Comparison of ENCODE assay signal across 27 mouse cellular contexts in the genomic region with DNA sequence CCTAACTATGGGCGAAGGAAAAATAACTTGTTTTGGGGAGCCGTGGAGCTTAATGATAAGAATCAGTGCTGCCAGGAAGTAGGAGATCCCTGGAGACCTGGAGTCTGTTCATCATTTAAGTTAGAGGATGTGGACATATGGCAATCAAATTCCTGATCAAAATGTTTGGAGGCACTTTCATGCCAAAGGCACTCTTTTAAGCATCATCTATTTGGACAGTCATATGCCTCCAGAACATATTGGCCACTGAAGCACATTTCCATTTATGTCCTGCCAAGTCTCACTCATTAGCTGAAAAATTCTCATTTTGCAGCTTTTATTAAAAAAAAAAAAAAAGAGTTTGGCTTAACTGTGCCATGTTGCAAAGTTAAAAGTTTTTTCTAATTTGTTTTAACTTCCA.
"Had no signal": no experiment of that assay in that cellular context is flagged by ENCODE, and none has a peak within 500 bp of the region (broad histone marks: within the 10 kb centered on the region; RNA-seq: fewer than 3 reads in every experiment).

No protein-coding gene starts in this region.

- ATAC-seq: hindbrain, embryonic 16.5 days; inflammation-experienced regulatory T-cells, adult 6 months; intestine, embryonic 15.5 days; intestine, postnatal 0 days had no signal

- H3K9ac ChIP-seq: heart, embryonic 12.5 days; hindbrain, embryonic 12.5 days; hindbrain, embryonic 14.5 days; intestine, embryonic 15.5 days; limb, embryonic 13.5 days; liver, embryonic 13.5 days; liver, embryonic 15.5 days had no signal

- H3K27ac ChIP-seq: gastrocnemius, adult 2 months; heart, embryonic 10.5 days; hindbrain, embryonic 10.5 days; hindbrain, embryonic 12.5 days; hindbrain, embryonic 14.5 days; intestine, embryonic 15.5 days; layer of hippocampus, adult 2 months; left cerebral cortex, adult 2 months; limb, embryonic 13.5 days; liver, embryonic 13.5 days; liver, embryonic 15.5 days had no signal

- H3K36me3 ChIP-seq: heart, embryonic 10.5 days; heart, embryonic 12.5 days; hindbrain, embryonic 10.5 days; hindbrain, embryonic 12.5 days; intestine, embryonic 15.5 days; limb, embryonic 13.5 days; liver, embryonic 13.5 days; liver, embryonic 15.5 days had no signal

- H3K4me1 ChIP-seq: heart, embryonic 10.5 days; heart, embryonic 12.5 days; hindbrain, embryonic 10.5 days; hindbrain, embryonic 12.5 days; intestine, embryonic 15.5 days; limb, embryonic 13.5 days; liver, embryonic 13.5 days; liver, embryonic 15.5 days had no signal

- H3K4me2 ChIP-seq: heart, embryonic 12.5 days; hindbrain, embryonic 12.5 days; hindbrain, embryonic 14.5 days; intestine, embryonic 15.5 days; limb, embryonic 13.5 days; liver, embryonic 11.5 days; liver, embryonic 13.5 days; liver, embryonic 15.5 days had no signal

- H3K9me3 ChIP-seq: heart, embryonic 10.5 days; heart, embryonic 12.5 days; hindbrain, embryonic 10.5 days; hindbrain, embryonic 12.5 days; intestine, embryonic 15.5 days; limb, embryonic 13.5 days; liver, embryonic 13.5 days; liver, embryonic 15.5 days had no signal

- H3K4me3 ChIP-seq: gastrocnemius, adult 2 months; heart, embryonic 10.5 days; heart, embryonic 12.5 days; hindbrain, embryonic 10.5 days; hindbrain, embryonic 12.5 days; intestine, embryonic 15.5 days; layer of hippocampus, adult 2 months; left cerebral cortex, adult 2 months; limb, embryonic 13.5 days; liver, embryonic 13.5 days; liver, embryonic 15.5 days had no signal

- H3K27me3 ChIP-seq: heart, embryonic 12.5 days; hindbrain, embryonic 12.5 days; intestine, embryonic 15.5 days; limb, embryonic 13.5 days; liver, embryonic 13.5 days; liver, embryonic 15.5 days had no signal

- DNase-seq: gastrocnemius, adult 2 months; gastrocnemius, postnatal 10 days; gastrocnemius, postnatal 25 days; heart, adult 18-20 months; heart, postnatal 10 days; heart, postnatal 4 days; kidney, adult 18-20 months; kidney, adult 8-10 months; kidney, postnatal 10 days; kidney, postnatal 25 days; kidney, postnatal 4 days; liver; liver, embryonic 13.5 days had no signal
